Mouse (Mus musculus): Measurements from ENCODE around the gene Aph1c. TPM values are rescaled to one million over a fixed set of nuclear protein-coding genes. Genes with fewer than 3 reads are reported as not detected.
A peak's percentile ranks its signal among the peaks of the same experiment; 100 is the strongest.
"Not testable (repeated sequence)": the region's sequence is repeated elsewhere in the genome, so short reads cannot be mapped to it uniquely, and the experiment has no call there.

Gene Aph1c
- total RNA-seq (2014; fragmentation: Nextera tagmentation): 3.8 and 9.0 TPM in 2 replicates
- total RNA-seq (2017): 1.9 and 4.9 TPM in 2 replicates

DNA sequence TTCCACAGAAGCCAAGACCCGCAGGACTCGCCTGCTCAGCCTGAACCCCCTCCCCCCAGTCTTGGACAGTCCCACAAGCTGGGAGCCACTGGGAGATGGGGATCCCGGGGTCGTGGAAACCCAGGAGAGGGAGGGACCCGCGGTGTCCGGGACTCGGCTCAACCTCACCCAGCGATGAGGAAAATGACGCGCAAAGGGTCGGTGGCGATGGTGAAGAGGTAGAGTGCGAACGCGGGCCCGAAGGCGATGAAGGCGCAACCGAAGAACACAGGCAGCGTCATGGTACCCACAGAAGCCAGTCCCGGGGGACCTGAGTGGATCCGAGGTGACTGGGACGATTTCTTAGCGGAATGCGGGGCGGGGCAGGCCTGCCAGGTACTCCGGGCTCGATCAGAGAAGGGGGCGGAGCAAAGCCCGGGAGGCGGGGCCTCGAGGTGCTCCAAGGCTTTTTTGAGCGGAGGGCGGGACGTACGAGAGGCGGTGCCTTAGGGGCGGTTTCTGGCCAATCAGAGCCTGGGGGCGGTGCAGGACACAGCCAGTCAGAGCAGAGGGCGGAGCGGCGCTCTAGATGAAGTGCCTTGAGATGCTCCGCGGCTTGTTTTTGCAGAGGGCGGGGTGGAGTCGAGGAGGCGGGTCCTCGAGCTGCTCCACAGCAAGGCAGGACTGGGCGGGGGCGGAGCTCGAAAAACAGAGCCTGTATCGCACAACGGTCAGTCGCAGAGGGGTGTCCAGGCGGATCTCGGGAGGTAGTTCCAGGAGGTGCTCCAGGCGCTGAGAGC, at the start of gene Aph1c:
Aph1c (minus strand) TSS at position 409 of the 779 bp plus-strand sequence.
- ATAC-seq (replicated peaks; ENCODE audit: poor library complexity, severe bottlenecking): peak; percentile 87

GRCm38 (mm10) chr9:66883500-66883899, 49.0 kb upstream of the Aph1c start:
- ATAC-seq (replicated peaks; ENCODE audit: poor library complexity, severe bottlenecking): peak; percentile 21; the same call in 1 of the 2 replicates

DNA sequence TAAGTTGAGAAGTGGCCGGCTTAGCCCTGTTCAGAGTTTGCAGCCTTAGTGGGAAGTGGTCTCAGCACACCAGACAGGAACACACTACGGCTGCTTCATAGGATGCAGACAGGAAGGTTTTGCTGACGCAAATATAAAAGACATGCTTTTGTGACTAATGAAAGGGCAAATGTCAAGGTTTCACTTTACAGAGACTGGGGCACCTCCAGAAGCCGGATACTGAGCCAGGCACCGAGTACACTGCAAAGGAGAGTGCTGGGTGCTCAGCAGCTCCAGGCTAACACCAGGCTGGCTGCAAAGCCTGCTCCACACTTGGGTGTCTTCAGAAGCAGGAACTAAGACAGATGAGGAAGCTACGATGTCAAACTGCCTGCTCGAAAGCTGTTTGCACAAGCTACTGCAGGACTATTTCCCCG, 47.9 kb upstream of the Aph1c start:
- ATAC-seq (replicated peaks; ENCODE audit: poor library complexity, severe bottlenecking): peak; percentile 56

DNA sequence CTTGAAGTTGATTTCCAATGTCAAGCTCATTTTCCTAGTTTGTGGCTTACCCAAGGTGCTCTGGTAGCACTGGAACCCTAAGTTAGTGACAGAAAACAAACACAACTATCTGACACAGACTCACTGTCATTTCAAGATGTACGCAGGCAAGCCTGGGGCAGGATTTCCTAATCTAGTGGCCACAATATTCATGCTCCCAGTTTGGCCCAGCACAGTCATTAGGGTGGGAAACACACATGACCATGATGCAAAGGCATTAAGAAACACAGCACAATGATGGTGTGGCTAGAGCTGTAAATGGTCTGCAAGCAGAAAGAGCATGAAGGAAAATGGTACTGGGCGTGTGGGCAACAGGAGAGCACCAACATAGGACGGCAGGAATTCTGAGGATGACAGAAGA, 47.3 kb upstream of the Aph1c start:
- ATAC-seq (replicated peaks; ENCODE audit: poor library complexity, severe bottlenecking): peak; percentile 55

DNA sequence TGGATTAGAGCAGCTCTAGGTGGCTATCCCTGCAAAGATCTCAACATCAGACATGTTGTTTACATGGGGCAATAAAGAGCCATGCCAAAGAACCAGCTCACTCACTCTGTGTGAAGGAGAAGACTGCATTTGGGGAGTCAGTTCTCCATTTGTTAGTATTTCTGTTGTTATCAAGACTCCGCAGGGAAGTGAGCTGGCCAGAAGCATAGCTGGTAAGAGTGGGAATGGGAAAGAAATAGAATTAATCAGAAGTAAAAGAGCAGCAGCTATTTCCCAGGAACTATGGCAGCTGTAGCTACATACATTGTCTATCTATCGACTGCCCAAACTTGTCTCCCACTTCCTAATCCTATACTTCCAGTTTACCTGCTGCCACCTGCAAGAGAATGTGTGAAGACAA, 46.2 kb upstream of the Aph1c start:
- no peak for ATAC-seq (replicated peaks; ENCODE audit: poor library complexity, severe bottlenecking)

- ATAC-seq (replicated peaks; ENCODE audit: poor library complexity, severe bottlenecking): peak; percentile 54
Observed at GRCm38 (mm10) chr9:66879486-66879885, 45.0 kb upstream of the Aph1c start.

- no peak for ATAC-seq (replicated peaks; ENCODE audit: poor library complexity, severe bottlenecking)
Observed at GRCm38 (mm10) chr9:66878899-66879298, 44.4 kb upstream of the Aph1c start.

DNA sequence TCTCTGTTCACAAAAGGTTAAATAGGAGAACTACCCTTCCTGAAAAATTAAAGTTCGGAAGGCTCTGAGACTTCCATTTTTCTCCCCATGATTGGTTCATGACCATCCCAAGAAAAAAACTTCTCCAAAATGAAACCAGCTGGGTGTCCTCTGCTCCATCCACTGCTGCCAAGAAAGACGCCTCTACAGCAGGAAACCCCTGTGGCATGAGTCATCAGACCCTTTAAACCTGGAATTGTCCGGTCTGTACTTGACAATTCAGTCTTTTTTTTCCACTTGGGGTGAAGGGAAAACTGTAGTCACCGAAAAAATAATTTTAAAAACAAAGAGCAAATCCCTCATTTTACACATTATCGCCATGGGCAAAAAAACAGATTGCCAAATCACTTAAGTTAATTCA, 42.1 kb upstream of the Aph1c start:
- no peak for ATAC-seq (replicated peaks; ENCODE audit: poor library complexity, severe bottlenecking)

DNA sequence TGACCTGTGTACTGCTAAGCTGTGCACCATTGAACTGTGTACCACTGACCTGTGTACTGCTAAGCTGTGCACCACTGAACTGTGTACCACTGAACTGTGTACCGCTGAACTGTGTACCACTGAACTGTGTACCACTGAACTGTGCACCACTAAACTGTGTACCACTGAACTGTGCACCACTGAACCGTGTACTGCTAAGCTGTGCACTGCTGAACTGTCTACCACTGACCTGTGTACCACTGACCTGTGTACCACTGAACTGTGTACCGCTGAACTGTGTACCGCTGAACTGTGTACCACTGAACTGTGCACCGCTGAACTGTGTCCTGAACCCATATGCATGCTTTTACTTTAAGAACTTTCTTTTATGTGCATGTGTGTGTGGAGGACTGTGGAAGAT, 39.8 kb upstream of the Aph1c start:
- no peak for ATAC-seq (replicated peaks; ENCODE audit: poor library complexity, severe bottlenecking)

- peak; percentile 53 for ATAC-seq (replicated peaks; ENCODE audit: poor library complexity, severe bottlenecking)
Observed at GRCm38 (mm10) chr9:66873531-66873930, 39.0 kb upstream of the Aph1c start.

- not testable (repeated sequence) for ATAC-seq (replicated peaks; ENCODE audit: poor library complexity, severe bottlenecking)
Observed at GRCm38 (mm10) chr9:66873009-66873408, 38.5 kb upstream of the Aph1c start.

DNA sequence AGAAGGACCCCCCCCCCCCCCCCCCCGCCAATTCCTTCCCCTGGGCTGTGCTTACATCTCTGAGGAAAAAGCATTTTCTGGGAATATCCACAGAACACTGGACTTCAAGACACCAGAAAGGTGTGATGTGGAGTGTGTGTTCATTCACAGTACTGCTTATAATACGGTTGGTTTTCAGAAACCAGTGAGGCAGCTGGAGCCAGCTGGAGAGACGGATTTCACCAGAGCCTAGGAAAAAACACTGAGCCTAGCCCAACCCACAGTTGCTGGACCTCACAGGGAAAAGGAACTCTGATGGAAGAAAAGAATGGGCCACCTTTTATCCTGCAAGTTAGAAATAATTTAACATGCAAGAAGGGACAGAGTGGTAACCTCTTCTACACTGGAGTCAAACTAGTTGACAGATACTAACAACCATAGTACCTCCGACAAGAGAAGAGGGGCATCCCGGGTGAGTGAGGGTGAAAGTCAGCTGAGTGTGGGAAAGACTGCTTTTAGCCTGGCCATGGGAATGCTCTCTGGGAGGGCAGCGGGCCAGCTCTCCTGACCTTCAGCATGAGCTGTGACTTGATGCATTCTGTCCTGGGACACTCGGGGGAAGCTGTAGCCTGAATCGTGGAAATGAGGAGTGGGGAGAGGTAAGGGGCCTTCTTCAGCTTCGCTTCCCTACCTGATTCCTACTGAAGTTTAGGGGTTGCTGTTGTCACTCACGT, 37.6 kb upstream of the Aph1c start:
- ATAC-seq (replicated peaks; ENCODE audit: poor library complexity, severe bottlenecking): no peak

- ATAC-seq (replicated peaks; ENCODE audit: poor library complexity, severe bottlenecking): no peak
Observed at GRCm38 (mm10) chr9:66864708-66865107, 30.2 kb upstream of the Aph1c start.

DNA sequence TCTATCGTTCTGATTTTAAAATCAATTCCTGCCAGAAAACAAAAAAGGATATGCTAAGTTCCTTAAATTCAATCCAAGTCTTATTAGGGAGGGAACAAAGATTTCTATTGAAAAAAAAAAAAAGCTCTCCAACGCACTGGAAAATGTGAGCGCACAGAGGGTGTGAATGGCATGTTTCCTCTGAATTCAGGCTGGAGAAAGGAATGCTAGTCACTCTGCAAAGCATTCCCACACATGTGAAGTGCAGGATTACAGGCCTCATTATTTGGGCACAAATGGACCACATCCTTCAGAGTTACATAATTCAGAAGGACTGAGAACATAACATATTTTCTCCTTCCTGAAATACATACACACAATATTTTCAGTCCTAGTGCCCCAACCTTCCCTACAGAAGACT, 28.9 kb upstream of the Aph1c start:
- no peak for ATAC-seq (replicated peaks; ENCODE audit: poor library complexity, severe bottlenecking)

- ATAC-seq (replicated peaks; ENCODE audit: poor library complexity, severe bottlenecking): no peak
Observed at GRCm38 (mm10) chr9:66862202-66862601, 27.7 kb upstream of the Aph1c start.

- no peak for ATAC-seq (replicated peaks; ENCODE audit: poor library complexity, severe bottlenecking)
Observed at GRCm38 (mm10) chr9:66861104-66861767, 26.7 kb upstream of the Aph1c start.

GRCm38 (mm10) chr9:66859523-66859922, 25.0 kb upstream of the Aph1c start:
- no peak for ATAC-seq (replicated peaks; ENCODE audit: poor library complexity, severe bottlenecking)

GRCm38 (mm10) chr9:66855865-66856264, 21.3 kb upstream of the Aph1c start:
- no peak for ATAC-seq (replicated peaks; ENCODE audit: poor library complexity, severe bottlenecking)

- no peak for ATAC-seq (replicated peaks; ENCODE audit: poor library complexity, severe bottlenecking)
Observed at GRCm38 (mm10) chr9:66852592-66852991, 18.1 kb upstream of the Aph1c start.

DNA sequence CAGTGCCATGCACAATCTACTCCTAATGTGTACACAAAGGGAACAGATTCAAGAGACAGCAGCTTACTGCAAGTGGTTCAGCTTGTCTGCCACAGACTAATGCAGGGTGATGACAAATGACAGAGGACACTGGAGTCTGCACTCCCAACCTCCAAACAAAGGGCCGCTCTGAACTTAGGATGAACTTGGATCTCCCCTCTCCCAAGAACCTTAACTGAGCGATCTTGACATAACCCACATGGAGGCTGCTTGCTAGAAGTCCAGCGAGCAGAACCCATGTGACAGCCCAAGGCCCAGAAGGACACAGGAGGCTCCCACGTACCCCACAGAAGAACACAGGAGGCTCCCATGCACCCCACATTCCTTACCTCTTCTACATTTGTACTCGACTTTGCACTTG, 16.4 kb upstream of the Aph1c start:
- ATAC-seq (replicated peaks; ENCODE audit: poor library complexity, severe bottlenecking): no peak

DNA sequence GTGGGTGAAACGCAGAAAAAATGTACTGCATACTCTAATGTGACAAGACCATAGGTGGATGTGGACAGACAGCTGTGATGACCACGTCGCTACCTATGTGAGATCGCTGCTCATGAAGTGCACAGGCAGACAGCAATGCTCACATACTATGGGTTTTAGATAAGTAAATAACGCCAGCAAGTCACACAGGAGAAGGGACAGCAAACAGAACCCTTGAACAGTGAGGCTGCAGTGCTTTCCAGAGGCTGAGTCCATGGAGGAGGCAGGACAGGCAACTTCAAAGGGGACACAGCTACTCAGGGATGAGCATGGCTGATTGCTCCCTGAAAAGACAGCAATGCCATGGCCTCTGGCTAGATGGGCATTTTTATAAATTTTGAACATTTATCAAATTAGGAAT, 12.3 kb upstream of the Aph1c start:
- no peak for ATAC-seq (replicated peaks; ENCODE audit: poor library complexity, severe bottlenecking)

All from granulocyte monocyte progenitor cell, adult 5-6 weeks (primary cell).